Mouse (Mus musculus) layer of hippocampus, postnatal 10 days (tissue): Measurements from ENCODE around the gene Aoc1. TPM values are rescaled to one million over a fixed set of nuclear protein-coding genes. Genes with fewer than 3 reads are reported as not detected.
"Not testable (repeated sequence)": the region's sequence is repeated elsewhere in the genome, so short reads cannot be mapped to it uniquely, and the experiment has no call there.

Source experiments
- DNase-seq, 2 experiments: peaks; one replicate each; pipeline ENCODE4 v3.0.0; 2021; ENCODE audit warnings: low spot score in 2 of 2
- total RNA-seq, 2 experiments: library from RNA; stranded (reverse); gene quantifications; 2 replicates each; pipeline ENCODE4 v1.2.3; 2021

The Aoc1 gene
- total RNA-seq, 2 experiments from 2014 or later, result not detected

DNA sequence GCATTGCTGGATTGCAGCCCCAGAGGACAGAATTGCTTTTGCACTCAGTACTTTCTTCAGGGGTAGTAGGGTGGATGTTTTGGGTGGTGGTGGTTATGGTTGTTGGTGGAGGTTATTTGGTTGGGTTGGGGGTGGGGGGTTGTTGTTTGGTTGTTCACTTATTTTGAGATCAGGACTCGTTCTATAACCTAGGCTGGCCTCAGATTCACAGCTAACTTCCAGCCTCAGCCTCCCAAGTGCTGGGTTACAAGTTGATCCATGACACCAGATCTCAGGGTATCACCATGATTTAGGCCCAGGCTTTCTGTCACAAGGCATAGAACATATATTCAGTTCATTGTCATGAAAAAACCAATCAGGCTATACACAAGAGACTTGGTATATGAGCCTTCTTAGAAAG, 11.8 kb upstream of the Aoc1 start:
- no peak for DNase-seq

DNA sequence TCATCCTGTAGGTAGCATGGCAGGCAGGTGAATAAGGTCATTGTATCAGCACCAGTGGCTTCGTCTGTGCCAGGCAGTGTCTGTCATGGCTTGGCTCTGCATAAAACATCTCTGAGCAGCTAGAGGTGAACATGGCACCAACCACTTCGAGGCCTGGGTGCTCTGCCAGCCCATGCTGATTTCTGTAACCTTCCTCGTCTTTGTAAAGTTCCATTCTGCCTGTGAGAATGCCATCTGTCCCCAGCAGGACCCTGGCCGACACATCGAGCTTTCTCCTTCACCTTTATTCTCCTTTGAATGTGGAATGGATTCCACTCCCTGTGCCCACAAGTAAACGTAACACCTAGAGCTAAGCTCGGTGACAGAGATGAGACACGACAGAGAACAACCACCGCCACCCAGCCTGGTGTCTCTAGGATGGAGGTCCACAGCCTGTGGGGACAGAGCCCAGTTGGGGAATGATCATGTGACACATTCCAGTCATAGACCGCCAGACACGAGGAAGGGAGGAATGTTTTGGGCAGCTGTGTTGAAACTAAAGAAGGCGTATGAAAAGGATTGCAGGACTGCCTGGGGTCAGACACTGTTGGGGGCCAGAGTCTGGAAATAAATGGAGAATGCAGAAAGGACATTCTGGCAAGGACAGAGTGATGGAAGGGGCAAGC, 10.9 kb upstream of the Aoc1 start:
- no peak for DNase-seq

DNA sequence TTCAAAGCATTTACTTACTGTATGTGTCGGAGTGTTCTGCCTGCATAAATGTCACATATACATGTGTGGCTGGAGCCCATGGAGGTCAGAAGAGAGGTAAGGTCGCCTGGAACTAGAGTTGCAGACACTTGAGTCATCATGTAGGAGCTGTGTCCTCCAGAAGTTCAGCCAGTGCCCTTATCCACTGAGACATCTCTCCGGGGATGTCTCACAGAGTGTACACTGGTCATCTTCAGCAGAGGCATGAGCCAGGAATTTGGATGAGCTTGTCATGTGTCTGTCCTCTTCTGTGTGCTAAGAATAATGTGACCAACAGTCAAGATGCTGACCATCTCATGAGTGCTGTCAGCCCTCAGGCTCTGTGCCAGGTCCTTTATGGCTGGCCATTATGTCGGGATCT, 9.9 kb upstream of the Aoc1 start:
- DNase-seq, result no peak

DNA sequence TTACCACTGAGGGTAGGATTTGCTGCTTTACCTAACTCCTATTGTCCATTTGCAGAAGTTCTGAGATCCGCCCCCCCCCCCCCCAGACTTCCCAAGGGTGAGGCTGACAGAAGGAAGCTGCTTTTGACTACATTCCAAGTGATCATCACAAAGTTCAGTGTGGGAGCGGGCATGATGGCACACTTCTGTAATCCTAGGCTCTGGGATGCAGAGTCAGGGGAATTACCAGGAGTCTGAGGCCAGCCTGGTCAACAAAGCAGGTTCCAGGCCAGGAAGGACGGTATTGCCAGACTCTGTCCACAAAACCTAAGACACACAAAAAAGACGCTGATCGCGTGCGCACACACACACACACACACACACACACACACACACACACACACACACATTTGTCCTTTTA, 9.2 kb upstream of the Aoc1 start:
- no peak for DNase-seq

DNA sequence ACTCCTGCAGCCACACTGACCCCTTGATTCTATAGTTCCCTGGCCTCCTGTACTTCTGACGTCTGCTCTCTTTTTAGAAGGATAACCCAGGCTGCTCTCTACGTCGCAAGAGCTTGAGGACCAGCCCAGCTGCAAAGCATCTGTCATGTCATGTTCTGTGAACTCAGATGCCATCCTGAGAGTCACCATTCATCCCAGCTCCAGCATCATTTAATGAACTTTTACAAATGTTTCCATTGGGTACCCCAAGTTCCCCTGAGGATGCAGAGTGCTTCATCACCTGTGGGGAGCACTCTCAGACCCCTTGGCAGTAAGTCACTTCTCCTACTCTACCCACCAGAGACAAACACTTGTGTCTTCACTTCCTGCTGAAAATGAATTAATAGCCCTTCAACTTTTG, 8.5 kb upstream of the Aoc1 start:
- DNase-seq, result no peak

DNA sequence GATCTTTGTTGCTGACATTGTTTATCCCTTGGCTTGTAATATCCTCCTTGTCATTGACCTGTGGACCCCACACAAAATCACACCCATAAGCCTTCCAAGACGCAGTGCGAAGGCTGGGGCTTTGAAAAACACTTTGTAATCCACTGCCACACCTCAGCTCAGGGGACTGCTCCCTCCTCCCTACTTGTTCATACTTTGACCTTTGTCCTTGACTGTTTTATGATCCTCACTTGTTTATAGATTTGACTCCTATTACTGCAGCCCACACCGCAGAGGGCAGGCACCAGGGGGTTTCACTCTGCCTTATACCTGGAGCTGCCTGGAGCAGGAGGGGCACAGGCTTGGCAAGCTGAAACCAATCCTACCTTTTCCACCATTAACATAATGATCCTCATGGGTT, 8.0 kb upstream of the Aoc1 start:
- no peak for DNase-seq

DNA sequence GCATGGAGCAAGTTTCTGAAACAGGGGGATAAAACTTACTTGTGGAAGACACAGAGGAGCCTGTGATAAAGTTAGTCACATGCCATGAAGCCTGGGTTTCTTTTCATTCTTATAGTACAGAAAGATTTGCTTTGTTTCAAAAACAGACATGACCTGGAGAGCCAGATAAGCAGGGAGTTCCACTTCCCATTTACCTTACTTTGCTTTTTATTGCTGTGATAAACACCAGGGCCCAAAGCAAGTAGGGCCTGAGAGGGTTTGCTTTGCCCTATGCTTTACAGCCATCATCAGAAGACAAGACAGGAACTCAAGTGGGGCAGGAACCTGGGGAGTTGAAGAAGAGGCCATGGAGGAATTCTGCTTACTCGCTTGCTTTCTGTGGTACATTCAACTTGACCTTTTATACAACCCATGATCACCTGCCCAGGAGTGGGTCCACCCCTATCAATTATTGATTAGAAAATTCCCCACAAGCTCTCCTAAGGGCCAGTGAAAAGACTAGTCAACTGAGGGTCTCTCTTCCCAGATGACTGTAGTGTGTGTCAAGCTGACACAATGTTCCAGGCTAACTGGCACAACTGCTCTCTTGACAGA, 7.4 kb upstream of the Aoc1 start:
- no peak for DNase-seq

DNA sequence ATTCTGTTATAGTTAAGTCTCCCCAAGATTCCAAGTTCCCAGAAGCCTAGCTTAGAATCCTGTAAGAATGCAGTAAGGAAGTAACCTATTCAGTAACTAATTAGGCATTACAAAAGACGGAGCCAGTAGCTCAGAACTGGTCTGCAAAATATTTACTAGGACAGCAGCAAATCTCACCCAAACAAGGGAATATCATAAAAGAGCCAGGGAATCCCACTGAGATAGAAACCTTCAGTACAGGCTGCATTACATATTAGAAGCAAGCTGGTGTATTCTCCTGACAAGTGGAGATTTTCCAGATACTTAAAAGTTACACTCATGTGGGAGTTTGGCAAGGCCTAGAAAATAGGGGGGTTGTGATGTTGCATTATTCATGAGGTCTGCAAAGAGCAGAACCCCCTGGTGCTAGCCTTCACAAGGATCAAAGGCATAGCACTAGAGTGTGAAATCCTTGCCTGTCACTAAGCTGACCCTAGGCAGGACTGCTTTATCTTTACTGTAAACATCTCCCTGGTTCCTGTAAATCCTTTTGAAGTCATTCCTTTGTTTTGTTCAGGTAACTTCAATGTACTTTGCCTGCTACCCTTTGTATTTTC, 6.2 kb upstream of the Aoc1 start:
- not testable (repeated sequence) for DNase-seq

DNA sequence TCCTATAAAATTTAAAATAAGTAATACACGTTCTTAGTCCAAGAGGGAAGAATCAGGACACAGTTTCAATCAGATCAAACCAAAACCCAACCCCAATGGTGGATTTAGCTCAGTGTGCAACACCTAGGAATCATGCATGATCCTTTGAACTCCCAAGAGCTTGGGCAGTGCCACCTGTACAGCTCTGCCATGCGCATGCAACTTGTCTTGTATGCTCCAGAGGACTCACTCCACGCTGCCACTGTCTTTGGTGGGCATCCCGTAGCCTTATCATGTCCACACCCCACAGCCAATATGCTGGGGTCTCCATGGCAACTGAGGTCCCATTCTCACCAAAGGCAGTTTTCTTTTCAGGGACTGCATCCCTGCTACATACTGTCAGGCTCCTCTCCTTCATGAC, 5.5 kb upstream of the Aoc1 start:
- DNase-seq, result no peak

DNA sequence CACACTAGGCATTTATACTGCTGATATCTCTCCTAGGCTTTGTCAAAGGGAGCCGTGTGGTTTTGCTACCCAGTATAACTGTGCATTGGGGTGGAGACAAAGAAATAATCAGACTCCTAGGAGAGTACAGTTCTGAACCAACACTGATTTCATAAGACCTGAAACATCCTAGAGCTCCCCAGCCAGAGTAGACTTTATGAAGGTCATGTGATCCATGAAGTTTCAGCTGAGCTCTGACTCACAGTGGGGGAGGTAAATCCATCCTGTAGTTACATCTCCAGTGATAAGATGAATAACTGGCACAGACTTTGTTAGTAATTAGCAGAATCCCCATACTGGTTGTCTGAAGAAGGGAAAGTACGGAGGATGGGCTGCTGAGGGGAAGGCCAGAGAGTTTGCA, 2.9 kb upstream of the Aoc1 start:
- no peak for DNase-seq

DNA sequence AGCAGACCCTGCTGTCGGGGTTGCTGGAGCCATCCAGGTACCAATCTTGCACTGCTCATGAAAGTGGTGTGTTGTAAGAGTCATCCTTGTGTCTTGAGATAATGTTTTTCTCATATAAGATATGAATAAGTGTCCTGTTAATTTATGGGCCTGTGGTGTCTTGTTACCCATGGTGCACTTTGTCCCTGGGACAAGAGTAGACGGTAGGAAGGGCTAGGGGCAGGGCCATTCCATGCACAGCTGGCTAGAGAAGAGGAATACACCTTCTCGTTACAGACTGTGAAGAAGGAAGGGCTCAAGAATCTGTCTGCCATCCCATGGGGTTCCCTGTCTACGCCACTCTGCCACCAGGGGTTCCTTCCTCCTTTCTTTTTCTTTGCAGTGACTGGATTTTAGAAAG, 1.9 kb downstream of the Aoc1 start:
- DNase-seq, result no peak

DNA sequence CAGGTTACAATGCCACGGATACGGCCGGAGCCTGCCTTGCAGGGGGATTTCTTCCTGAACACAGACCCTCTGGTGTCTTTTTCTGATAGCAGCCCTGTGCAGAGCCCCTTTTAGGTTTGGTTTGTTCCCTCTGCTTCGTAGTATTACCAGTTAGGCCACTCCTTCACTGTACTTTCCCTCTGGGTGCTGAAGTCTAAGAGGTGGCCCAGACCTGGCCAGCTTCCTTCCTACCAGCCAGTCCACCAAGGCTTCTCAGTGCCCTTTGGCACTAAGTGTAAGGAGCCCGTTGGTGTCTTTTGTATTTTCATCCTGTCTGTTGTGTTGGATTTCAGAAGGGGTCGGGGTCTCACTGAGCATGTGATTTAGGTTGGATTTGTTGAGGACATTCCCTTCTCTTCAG, 2.8 kb downstream of the Aoc1 start:
- no peak for DNase-seq

DNA sequence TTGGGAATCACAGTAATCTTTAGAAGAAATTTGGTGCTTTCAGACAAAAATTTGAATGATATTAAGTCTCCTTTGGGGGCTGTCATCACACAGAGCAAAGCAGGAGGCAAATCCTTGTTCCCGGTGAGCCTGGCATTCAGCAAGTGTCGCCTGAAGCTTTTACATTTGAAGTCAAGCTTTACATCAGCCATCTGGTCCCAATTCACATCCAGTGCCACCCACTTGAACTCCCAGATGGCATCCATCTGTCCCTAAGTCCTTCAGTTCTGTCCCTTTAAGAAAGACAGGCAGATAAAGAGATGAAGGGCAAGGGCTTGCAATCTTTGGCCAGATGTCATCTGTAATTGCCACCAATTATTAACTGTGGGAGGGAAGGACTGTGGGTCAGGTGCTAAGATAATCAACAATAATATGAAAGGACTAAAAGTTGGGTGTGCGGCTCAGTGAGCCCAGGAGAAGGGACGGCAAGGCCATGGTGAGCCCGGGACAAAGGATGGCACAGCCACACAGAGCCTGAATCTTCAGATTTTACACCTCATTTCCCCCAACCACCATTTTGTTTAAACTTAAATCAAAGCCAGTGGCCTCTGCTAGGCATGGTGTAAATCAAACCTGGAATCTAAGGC, 3.9 kb downstream of the Aoc1 start:
- no peak for DNase-seq

DNA sequence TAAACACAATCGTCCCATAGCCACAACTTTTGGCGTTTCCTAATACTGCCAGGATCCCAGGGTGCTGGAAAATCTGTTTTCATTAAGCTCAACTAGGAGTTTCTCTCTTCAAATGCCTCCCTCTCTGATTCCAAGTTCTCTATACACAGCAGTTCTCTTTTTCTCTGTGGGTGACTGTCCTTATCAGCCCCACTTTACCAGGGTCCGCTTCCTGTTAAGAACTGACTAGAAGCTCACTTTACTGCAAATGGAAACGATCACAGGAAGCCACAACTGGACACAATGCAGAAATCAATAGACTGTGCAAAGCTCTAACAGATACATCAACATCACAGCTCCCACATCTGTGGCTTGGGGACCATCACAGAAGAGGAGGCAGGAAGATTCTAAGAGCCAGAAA, 21.5 kb downstream of the Aoc1 start:
- DNase-seq, result no peak

DNA sequence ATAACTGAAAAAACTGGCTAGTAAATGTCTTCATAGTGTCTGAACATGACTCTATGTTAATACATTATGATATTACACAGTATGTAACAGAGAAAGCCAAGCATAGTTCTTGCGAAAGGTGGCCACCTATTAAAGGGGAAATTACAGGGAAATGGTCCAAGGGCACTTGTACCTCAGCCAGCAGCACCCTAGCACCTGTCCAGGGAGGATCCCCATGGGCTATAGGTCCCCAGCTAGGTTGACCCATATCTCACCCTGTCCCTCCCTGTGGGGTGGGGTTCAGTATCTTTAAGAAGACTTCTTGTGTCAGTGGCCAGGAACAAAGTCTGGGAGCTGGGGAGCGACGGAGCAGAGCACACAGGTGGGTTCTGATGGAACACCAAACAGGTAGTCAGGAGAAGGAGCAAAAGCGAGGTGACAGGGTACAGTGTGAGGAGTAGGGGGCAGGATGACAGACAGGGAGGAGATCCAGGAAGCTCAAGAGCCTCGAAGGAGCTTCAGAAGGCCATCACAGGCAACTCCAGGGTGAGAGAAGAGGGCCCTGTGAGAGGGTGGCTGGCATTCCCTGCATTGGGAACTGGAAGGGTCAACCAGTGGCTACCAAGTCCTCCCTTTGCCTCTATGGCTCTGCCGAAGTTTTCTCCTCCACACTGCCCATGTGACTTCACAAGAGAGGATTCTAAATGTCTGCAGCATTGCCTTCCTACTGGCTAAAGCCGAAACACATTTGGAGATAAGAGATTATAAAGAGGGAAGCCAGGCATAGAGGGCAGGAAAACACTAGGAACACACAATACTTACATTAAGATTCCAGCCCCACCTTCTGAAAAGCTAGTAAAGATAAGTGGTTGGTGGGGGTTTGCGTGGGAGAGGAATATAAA, 22.5 kb downstream of the Aoc1 start:
- DNase-seq, result no peak

DNA sequence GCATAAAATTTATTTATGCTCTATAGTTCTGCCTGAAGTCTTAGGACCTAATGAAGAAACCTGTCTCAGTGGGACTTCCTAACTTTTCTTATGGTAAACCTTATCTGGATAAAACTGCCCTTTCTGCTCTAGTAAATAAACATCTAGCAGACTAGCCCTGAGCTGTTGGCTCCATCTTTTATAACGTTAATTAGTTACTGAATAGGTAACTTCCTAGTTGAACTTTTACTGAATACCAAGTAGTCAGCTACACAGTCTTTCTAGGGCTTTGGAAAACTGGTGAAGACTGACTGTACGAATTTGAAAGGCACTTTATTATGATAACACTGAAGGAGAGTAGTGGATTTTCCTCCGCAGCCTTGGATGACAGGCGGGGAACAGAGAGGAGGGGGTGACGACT, 23.2 kb downstream of the Aoc1 start:
- no peak for DNase-seq

DNA sequence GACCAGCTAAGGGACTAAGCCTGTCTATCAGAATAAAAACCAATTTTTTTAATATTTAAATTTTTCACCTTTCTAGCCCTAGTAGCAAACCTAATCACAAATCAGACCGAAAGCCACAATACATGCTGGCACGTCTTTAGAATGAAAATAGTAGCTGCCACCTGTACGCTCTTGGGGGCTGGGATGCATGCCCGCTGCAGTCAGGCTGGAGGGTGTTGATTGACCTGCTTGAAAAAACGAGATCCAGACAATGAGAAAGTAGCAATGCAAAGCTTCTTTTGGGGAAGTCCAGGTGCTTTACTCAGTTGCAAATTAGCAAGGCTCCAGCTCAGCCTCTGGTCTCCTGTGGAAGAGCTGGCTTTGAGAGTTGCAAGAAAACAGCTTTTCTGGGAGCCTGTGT, 24.3 kb downstream of the Aoc1 start:
- no peak for DNase-seq

DNA sequence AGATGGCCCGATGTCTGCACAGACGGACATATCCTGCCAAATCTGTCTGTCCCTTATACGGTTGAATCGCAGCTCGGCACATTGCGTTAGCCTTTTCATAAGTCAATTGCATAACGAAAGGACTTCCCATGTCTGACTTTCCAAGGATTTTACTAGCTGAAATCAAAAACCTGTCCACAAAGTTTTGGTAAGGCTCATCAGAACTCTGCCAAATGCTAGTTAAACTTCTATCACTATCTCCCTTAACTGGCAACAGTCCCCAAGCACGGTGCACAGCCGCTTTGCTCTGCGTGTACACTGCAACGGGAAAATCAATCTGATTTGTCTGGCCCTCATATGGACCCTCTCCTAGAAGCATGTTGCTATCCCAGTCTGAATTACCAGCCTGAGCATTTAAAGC, 28.6 kb downstream of the Aoc1 start:
- DNase-seq, result not testable (repeated sequence)

DNA sequence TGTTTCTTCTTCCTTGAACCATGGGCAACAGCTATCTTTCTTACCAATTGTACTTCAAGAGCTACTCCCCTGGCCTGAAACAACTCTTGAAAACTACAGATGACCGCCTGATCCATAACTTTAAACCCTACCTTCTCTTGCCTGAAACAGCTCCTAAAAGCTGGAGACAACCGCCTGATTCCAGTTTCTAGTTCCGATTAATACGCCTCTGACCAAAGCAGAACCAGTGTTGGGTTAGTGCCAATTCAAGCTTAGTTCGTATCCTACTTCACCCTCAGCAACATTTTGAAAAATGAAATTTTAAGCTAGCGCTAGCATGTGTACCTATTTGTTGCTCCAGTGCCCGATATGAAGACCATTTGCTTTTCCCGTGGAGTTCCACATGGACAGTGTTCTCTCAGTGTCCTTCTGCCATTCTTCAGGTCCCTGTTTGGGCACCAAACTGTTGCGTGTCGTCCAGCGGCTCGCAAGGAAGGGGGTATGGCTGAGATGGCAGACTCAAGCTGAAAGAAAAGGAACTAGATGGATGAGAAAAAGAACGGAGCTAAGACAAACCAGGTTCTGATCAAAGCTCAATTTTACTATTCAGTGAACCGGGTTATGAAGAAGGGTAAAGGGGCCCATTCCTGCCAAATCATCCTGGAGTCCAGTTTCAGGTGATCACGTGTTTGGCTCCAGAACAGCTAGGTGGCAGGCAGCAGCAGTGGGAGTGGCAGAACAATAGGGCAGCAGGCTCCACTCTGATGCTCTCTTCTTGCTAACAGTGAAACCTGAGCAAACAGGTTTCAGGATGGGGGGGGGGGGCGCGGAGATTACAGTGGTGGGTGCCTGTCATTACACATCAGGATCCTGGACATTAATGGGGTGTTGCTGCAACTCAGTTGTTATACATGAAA, 30.1 kb downstream of the Aoc1 start:
- DNase-seq, result no peak

DNA sequence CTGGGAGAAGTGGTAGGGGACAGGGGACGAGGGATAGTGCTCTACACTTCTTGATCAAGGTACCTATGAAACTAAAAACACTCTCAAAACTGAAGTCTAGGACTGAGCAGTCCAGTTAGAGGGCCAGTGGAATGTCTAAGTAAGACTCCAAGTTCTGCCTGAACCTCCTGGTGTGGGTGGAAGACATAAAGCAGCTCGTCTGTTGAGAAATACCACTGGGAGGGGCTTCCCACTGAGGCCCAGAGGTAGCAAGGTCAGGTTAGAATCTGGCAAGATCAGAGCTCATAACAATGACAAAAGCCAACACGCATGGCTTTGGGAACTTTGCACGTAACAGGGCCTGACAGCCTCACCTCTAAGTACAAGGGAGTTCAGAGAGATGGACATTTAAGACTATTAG, 30.7 kb downstream of the Aoc1 start:
- DNase-seq, result no peak

DNA sequence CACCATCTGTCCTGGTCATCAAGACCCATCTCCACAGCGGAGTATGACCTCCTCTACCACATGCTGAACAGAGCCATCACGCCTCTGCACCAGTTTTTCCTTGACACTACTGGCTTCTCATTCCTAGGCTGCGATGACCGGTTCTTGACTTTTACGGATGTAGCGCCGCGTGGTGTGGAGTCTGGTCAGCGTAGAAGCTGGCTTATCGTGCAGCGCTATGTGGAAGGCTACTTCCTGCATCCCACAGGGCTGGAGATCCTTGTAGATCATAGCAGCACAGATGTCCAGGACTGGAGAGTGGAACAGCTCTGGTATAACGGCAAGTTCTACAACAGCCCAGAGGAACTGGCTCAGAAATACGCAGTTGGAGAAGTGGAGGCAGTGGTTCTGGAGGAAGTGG, 32.9 kb downstream of the Aoc1 start:
- no peak for DNase-seq
